Mouse (Mus musculus): Measurements from ENCODE around the gene Hist2h3b. TPM values are rescaled to one million over a fixed set of nuclear protein-coding genes. Genes with fewer than 3 reads are reported as not detected.
"Not testable (repeated sequence)": the region's sequence is repeated elsewhere in the genome, so short reads cannot be mapped to it uniquely, and the experiment has no call there.

The Hist2h3b gene
- polyA plus RNA-seq, 1 experiment from 2014 or later: 28.3 TPM

DNA sequence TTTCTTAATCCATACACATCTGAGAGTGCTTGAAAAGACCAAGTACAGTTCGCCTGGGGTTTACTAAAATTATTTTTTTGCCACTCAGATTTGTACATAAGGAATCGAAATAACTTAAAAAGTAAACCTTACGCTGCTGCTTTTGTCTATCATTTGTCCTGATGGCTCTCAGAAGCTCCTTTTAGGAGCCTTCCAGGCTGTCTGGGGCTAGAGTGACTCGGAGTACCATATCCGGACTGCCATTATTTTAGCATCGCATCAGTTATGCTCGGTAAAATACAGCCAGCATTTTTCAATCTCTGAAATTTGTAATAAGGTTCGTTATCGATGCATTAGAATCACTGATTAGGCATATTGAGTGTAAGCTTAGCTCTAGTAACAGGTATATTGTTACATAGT lies 27.7 kb upstream of the Hist2h3b start:
- Histone ChIP-seq H3K27me3 (replicated peaks) (no peaks in the 10 kb centered on the region), H3K4me3 (peak overlapping the region; percentile 33), H3K9me3 (no peaks in the 10 kb centered on the region), H3K9ac (peak overlapping the region; percentile 76), H3K27ac (replicated peaks) (peak overlapping the region; percentile 84), H3K4me2 (peak overlapping the region; percentile 61), H3K36me3 (no peaks in the 10 kb centered on the region), H3K4me1 (peaks cover 42% of the 10 kb centered on the region)
- no peak for ATAC-seq (ENCODE audit: extremely low read depth, insufficient number of reproducible peaks, low FRiP score, low TSS enrichment)
- 81% methylated on average over 9 of the region's 9 CpGs for WGBS

DNA sequence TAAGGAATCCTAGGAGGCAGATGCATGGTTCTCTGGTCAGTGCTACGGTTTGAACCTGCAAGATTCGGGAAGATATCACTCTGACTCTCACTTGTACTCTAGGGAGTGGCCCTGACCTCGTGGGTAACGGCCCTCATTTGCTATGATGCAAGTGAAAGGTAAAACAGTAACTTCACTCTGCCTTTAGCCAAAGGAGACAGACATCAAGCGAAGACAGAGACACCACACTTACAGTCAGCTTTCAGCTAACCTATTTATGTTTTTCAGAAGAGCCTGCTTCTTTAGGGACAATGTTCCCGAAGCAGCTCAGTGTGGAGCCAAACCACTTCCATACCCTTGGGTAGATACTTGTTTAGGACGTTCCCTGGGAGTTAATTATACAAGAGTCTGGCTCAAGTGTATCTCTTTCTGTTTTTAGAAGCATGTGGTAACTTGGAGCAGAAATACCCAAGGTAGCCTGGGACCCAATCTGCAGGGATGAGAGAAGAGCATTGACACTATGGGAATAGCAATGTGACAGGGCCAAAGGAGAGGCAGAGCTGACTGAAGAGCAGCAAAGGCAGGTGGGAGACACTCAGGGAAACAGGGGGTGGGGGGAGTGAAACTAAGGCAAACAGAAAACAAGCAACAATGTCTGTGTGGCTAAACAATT lies 24.4 kb upstream of the Hist2h3b start:
- Histone ChIP-seq H3K4me1 (peaks cover 41% of the 10 kb centered on the region), H3K27ac (replicated peaks) (peak overlapping the region; percentile 99), H3K9ac (peak overlapping the region; percentile 93), H3K4me3 (peak overlapping the region; percentile 59), H3K36me3 (no peaks in the 10 kb centered on the region), H3K4me2 (peak overlapping the region; percentile 79), H3K9me3 (no peaks in the 10 kb centered on the region), H3K27me3 (replicated peaks) (no peaks in the 10 kb centered on the region)
- 72% methylated on average over 7 of the region's 7 CpGs for WGBS
- no peak for ATAC-seq (ENCODE audit: extremely low read depth, insufficient number of reproducible peaks, low FRiP score, low TSS enrichment)

- H3K9me3 ChIP-seq; H3K36me3 ChIP-seq; H3K27me3 ChIP-seq (replicated peaks): not testable (repeated sequence)
- Histone ChIP-seq H3K9ac (peak within 1 kb of the TSS; percentile 93), H3K4me3 (peak within 1 kb of the TSS; percentile 59), H3K4me1 (peaks cover 51% of the 10 kb centered on the region), H3K4me2 (peak within 1 kb of the TSS; percentile 79), H3K27ac (replicated peaks) (peak within 1 kb of the TSS; percentile 99)
- peak; percentile 87 for ATAC-seq (ENCODE audit: extremely low read depth, insufficient number of reproducible peaks, low FRiP score, low TSS enrichment)
- under 1% methylated on average over 41 of the region's 88 CpGs for WGBS
These were observed 23.2 kb upstream of the Hist2h3b start, which contains the start of gene Hist2h2aa1 for GRCm38 (mm10) chr3:96245003-96245886. TSS of gene Hist2h2aa1 (plus strand) at chr3:96245497.

- WGBS: 0% methylated on average over 10 of the region's 21 CpGs
- H3K27me3 ChIP-seq (replicated peaks); H3K36me3 ChIP-seq; H3K9me3 ChIP-seq; ATAC-seq (ENCODE audit: extremely low read depth, insufficient number of reproducible peaks, low FRiP score, low TSS enrichment): not testable (repeated sequence)
- Histone ChIP-seq H3K4me2 (peak overlapping the region; percentile 57), H3K9ac (peak overlapping the region; percentile 75), H3K4me1 (peaks cover 48% of the 10 kb centered on the region), H3K4me3 (peak overlapping the region; percentile 47), H3K27ac (replicated peaks) (peak overlapping the region; percentile 87)
These were observed 22.4 kb upstream of the Hist2h3b start for GRCm38 (mm10) chr3:96246018-96246417.

- Histone ChIP-seq H3K4me1 (peaks cover 48% of the 10 kb centered on the region), H3K27ac (replicated peaks) (peak within 1 kb of the TSS; percentile 87), H3K9ac (peak within 1 kb of the TSS; percentile 84), H3K4me3 (peak within 1 kb of the TSS; percentile 56), H3K4me2 (peak within 1 kb of the TSS; percentile 72)
- H3K36me3 ChIP-seq; H3K27me3 ChIP-seq (replicated peaks); H3K9me3 ChIP-seq: not testable (repeated sequence)
- WGBS: 0% methylated on average over 7 of the region's 47 CpGs
- ATAC-seq (ENCODE audit: extremely low read depth, insufficient number of reproducible peaks, low FRiP score, low TSS enrichment): peak; percentile 82
These were observed 22.0 kb upstream of the Hist2h3b start, which contains the start of gene Hist2h3c1 for GRCm38 (mm10) chr3:96246427-96246856. TSS of gene Hist2h3c1 (plus strand) at chr3:96246685.

DNA sequence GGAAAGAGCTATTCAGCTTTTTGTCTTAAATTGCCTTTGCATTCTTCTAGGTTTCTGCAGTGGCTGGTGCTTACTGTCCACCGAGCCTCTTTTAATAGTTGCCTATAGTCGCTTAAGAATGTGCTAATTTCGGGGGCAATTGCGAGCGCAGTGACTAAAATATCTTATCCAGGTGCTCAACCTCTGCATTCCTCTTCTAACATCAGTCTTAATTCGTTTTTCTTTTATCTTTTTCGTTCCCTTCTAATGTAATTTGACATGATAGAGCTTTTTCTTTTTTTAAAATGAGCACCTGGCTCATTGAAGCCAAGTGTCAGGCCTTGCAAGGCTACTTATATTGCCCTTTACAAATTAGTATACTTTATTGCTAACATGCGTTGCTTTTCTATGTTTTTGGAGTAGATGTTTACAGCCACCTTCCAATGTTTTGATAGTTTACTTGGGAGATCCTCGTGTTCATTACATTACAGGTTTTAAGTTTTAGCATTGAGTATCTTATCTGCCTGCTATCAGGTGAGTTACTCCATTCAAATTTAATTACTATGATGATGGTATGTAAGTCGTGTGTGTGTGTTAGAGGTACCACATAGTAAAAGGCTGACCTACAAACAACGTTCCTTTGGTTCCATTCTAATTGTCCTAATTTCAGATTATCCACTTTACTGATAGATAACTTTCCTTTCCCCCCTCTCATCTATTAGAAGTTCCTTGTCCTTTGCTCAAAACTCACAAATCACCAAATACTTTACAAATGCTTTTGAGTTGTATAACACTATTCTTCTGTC lies 20.9 kb upstream of the Hist2h3b start:
- H3K36me3 ChIP-seq: no peaks in the 10 kb centered on the region
- peak overlapping the region; percentile 73 for H3K27ac ChIP-seq (replicated peaks)
- H3K4me3 ChIP-seq: peak overlapping the region; percentile 56
- ATAC-seq (ENCODE audit: extremely low read depth, insufficient number of reproducible peaks, low FRiP score, low TSS enrichment): no peak
- WGBS: 5% methylated on average over 11 of the region's 11 CpGs
- no peaks in the 10 kb centered on the region for H3K27me3 ChIP-seq (replicated peaks)
- peaks cover 48% of the 10 kb centered on the region for H3K4me1 ChIP-seq
- H3K9ac ChIP-seq: peak overlapping the region; percentile 84
- peak overlapping the region; percentile 72 for H3K4me2 ChIP-seq
- H3K9me3 ChIP-seq: no peaks in the 10 kb centered on the region

- H3K4me3 ChIP-seq: peak overlapping the region; percentile 56
- no peaks in the 10 kb centered on the region for H3K9me3 ChIP-seq
- no peaks in the 10 kb centered on the region for H3K27me3 ChIP-seq (replicated peaks)
- peak overlapping the region; percentile 72 for H3K4me2 ChIP-seq
- H3K4me1 ChIP-seq: peaks cover 44% of the 10 kb centered on the region
- no peak for ATAC-seq (ENCODE audit: extremely low read depth, insufficient number of reproducible peaks, low FRiP score, low TSS enrichment)
- H3K9ac ChIP-seq: peak overlapping the region; percentile 84
- 45% methylated on average over 6 of the region's 6 CpGs for WGBS
- H3K27ac ChIP-seq (replicated peaks): 0 out of 2 replicates have a peak overlapping the region, but pooled peaks have one; percentile 73
- H3K36me3 ChIP-seq: no peaks in the 10 kb centered on the region
These were observed 20.1 kb upstream of the Hist2h3b start for GRCm38 (mm10) chr3:96248141-96249033.

- Histone ChIP-seq H3K4me1 (peaks cover 38% of the 10 kb centered on the region), H3K9ac (no peak overlapping the region; the same call in 1 of the 2 replicates), H3K4me3 (peak overlapping the region; percentile 56; the same call in 1 of the 2 replicates), H3K36me3 (no peaks in the 10 kb centered on the region), H3K27ac (replicated peaks) (no peak overlapping the region), H3K27me3 (replicated peaks) (no peaks in the 10 kb centered on the region), H3K9me3 (no peaks in the 10 kb centered on the region), H3K4me2 (peak overlapping the region; percentile 72)
- WGBS: 58% methylated on average over 4 of the region's 4 CpGs
- no peak for ATAC-seq (ENCODE audit: extremely low read depth, insufficient number of reproducible peaks, low FRiP score, low TSS enrichment)
These were observed 19.5 kb upstream of the Hist2h3b start for GRCm38 (mm10) chr3:96249034-96249345.

- 72% methylated on average over 3 of the region's 3 CpGs for WGBS
- Histone ChIP-seq H3K27ac (replicated peaks) (no peak overlapping the region), H3K27me3 (replicated peaks) (no peaks in the 10 kb centered on the region), H3K9me3 (no peaks in the 10 kb centered on the region), H3K4me1 (peaks cover 31% of the 10 kb centered on the region), H3K4me2 (no peak overlapping the region), H3K4me3 (no peak overlapping the region), H3K36me3 (no peaks in the 10 kb centered on the region), H3K9ac (no peak overlapping the region)
- ATAC-seq (ENCODE audit: extremely low read depth, insufficient number of reproducible peaks, low FRiP score, low TSS enrichment): no peak
These were observed 17.6 kb upstream of the Hist2h3b start for GRCm38 (mm10) chr3:96250890-96251289.

DNA sequence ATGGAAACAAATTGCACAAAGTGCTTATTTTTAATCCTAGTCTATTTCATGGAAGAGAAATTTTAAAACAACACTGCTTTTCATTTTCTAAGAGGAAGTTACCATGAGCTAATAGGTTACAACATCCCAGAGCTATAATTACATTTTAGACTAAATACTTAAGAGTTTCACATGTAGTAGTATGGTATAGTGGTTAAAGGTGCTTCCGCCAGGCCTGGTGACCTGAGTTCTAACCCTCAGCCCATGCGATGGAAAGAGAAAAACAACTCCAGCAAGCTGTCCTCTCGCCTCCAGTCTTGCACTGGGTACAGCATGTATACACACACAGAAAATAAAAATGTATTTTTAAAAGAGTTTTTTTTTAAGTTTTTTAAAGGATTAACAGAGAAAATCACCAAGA lies 16.7 kb upstream of the Hist2h3b start:
- WGBS: 81% methylated on average over 3 of the region's 3 CpGs
- no peak overlapping the region for H3K9ac ChIP-seq
- H3K27me3 ChIP-seq (replicated peaks): no peaks in the 10 kb centered on the region
- H3K9me3 ChIP-seq: no peaks in the 10 kb centered on the region
- no peak overlapping the region for H3K4me2 ChIP-seq
- no peak overlapping the region for H3K27ac ChIP-seq (replicated peaks)
- H3K36me3 ChIP-seq: no peaks in the 10 kb centered on the region
- no peak overlapping the region for H3K4me3 ChIP-seq
- peaks cover 35% of the 10 kb centered on the region for H3K4me1 ChIP-seq
- no peak for ATAC-seq (ENCODE audit: extremely low read depth, insufficient number of reproducible peaks, low FRiP score, low TSS enrichment)

Measured in heart, embryonic 13.5 days (tissue).